Comparison of ENCODE assay signal across 9 mouse cellular contexts in genomic region chr7:127675391-127675811, GRCm38 (mm10). TPM values are rescaled to one million over a fixed set of nuclear protein-coding genes. Genes with fewer than 3 reads are reported as not detected.
A peak's percentile ranks its signal among the peaks of the same experiment; 100 is the strongest.
DNase-seq lines count a peak whose midpoint lies in the region; ATAC-seq and TF ChIP-seq lines count a peak whose summit lies in the region.
"Had no signal": no experiment of that assay in that cellular context is flagged by ENCODE, and none has a peak within 500 bp of the region (broad histone marks: within the 10 kb centered on the region; RNA-seq: fewer than 3 reads in every experiment).

No protein-coding gene starts in this region.

- 74% methylated on average over 9 of the region's 9 CpGs for WGBS in heart, embryonic 12.5 days
- 76% methylated on average over 9 of the region's 9 CpGs for WGBS in limb, embryonic 12.5 days
- WGBS in stomach, postnatal 0 days, result 70% methylated on average over 9 of the region's 9 CpGs

- H3K4me3 ChIP-seq in heart, embryonic 12.5 days, result no peak overlapping the region
- H3K4me3 ChIP-seq in limb, embryonic 12.5 days (replicated peaks), result no peak overlapping the region
- no peak overlapping the region for H3K4me3 ChIP-seq in stomach, postnatal 0 days (ENCODE audit: low read depth, low read length)

- no peak for TF ChIP-seq EP300 in stomach, postnatal 0 days (optimal IDR thresholded peaks at IDR 0.05)

- no peaks in the 10 kb centered on the region for H3K36me3 ChIP-seq in heart, embryonic 12.5 days
- peaks cover 18% of the 10 kb centered on the region for H3K36me3 ChIP-seq in limb, embryonic 12.5 days
- H3K36me3 ChIP-seq in stomach, postnatal 0 days (ENCODE audit: control insufficient read depth, insufficient read depth, low read length), result no peaks in the 10 kb centered on the region

- TF ChIP-seq CTCF in stomach, postnatal 0 days (IDR thresholded peaks at IDR 0.05; ENCODE audit: low read depth), result no peak

- ATAC-seq in heart, embryonic 12.5 days (ENCODE audit: insufficient number of reproducible peaks, low FRiP score), result peak; percentile 18; the same call in 1 of the 2 replicates
- peak; percentile 38; the same call in 1 of the 2 replicates for ATAC-seq in limb, embryonic 12.5 days (ENCODE audit: insufficient number of reproducible peaks, insufficient read depth, low FRiP score, low TSS enrichment, low read depth)
- ATAC-seq in stomach, postnatal 0 days (ENCODE audit: low FRiP score, low TSS enrichment), result peak; percentile 56; the same call in 1 of the 2 replicates

- H3K4me1 ChIP-seq in heart, embryonic 12.5 days (replicated peaks), result peaks cover 5% of the 10 kb centered on the region; the same call in 1 of the 2 replicates
- no peaks in the 10 kb centered on the region for H3K4me1 ChIP-seq in limb, embryonic 12.5 days (replicated peaks)
- H3K4me1 ChIP-seq in stomach, postnatal 0 days (replicated peaks; ENCODE audit: control insufficient read depth, insufficient read depth), result no peaks in the 10 kb centered on the region

- H3K27me3 ChIP-seq in heart, embryonic 12.5 days (replicated peaks), result no peaks in the 10 kb centered on the region
- no peaks in the 10 kb centered on the region for H3K27me3 ChIP-seq in limb, embryonic 12.5 days
- H3K27me3 ChIP-seq in stomach, postnatal 0 days (ENCODE audit: control insufficient read depth, insufficient read depth, low read length), result no peaks in the 10 kb centered on the region

- H3K27ac ChIP-seq in heart, embryonic 12.5 days (ENCODE audit: poor library complexity, severe bottlenecking), result no peak overlapping the region
- peak overlapping the region; percentile 26; the same call in 1 of the 2 replicates for H3K27ac ChIP-seq in limb, embryonic 12.5 days
- H3K27ac ChIP-seq in stomach, postnatal 0 days (replicated peaks), result peak overlapping the region; percentile 56; the same call in 1 of the 2 replicates

- no peak overlapping the region for H3K9ac ChIP-seq in heart, embryonic 12.5 days
- no peak overlapping the region; the same call in 1 of the 2 replicates for H3K9ac ChIP-seq in limb, embryonic 12.5 days (replicated peaks)
- H3K9ac ChIP-seq in stomach, postnatal 0 days (ENCODE audit: low read length), result no peak overlapping the region

- no peak for DNase-seq in heart, adult 18-20 months
- peak; percentile 42 for DNase-seq in urinary bladder, postnatal 14 days (ENCODE audit: low spot score)
- no peak for DNase-seq in urinary bladder, postnatal 25 days (ENCODE audit: low spot score)
- no peak for DNase-seq in stomach, postnatal 0 days (ENCODE audit: low spot score)
- no peak for DNase-seq in Muller cell, postnatal 12 days (ENCODE audit: inconsistent ontology term)
- DNase-seq in lung, adult 18-20 months, result no peak

- no peak overlapping the region for H3K4me2 ChIP-seq in heart, embryonic 12.5 days
- no peak overlapping the region for H3K4me2 ChIP-seq in limb, embryonic 12.5 days
- no peak overlapping the region for H3K4me2 ChIP-seq in stomach, postnatal 0 days (replicated peaks; ENCODE audit: low read depth)

- no peaks in the 10 kb centered on the region for H3K9me3 ChIP-seq in heart, embryonic 12.5 days (replicated peaks)
- peaks cover 4% of the 10 kb centered on the region; the same call in 1 of the 2 replicates for H3K9me3 ChIP-seq in limb, embryonic 12.5 days
- no peaks in the 10 kb centered on the region for H3K9me3 ChIP-seq in stomach, postnatal 0 days (ENCODE audit: control insufficient read depth, low read length)

RNA-seq across cellular contexts. Expression of gene Bcl7c, which starts 33.3 kb away (rescaled TPM):
- polyA plus RNA-seq in heart, embryonic 12.5 days (2016; fragmentation: Nextera tagmentation; extraction: Ambion mirVana), result 43.3 and 49.5 TPM in 2 replicates
- 10 to 100 TPM; 34.1 to 35.4 TPM for total RNA-seq in heart, adult 18-20 months (2021)
- 120 and 127 TPM in 2 replicates for polyA plus RNA-seq in limb, embryonic 12.5 days (2016; fragmentation: Nextera tagmentation; extraction: Ambion mirVana)
- 42.2 and 46.8 TPM in 2 replicates for polyA plus RNA-seq in stomach, postnatal 0 days (2015; fragmentation: Nextera tagmentation; extraction: Ambion mirVana)

RNA-seq across cellular contexts. Expression of gene Ctf1, which starts 37.1 kb away (rescaled TPM):
- 4.3 and 5.1 TPM in 2 replicates for polyA plus RNA-seq in heart, embryonic 12.5 days (2016; fragmentation: Nextera tagmentation; extraction: Ambion mirVana)
- 1 to 10 TPM; 8.8 to 9.7 TPM for total RNA-seq in heart, adult 18-20 months (2021)
- 29.3 and 30.0 TPM in 2 replicates for polyA plus RNA-seq in limb, embryonic 12.5 days (2016; fragmentation: Nextera tagmentation; extraction: Ambion mirVana)
- polyA plus RNA-seq in stomach, postnatal 0 days (2015; fragmentation: Nextera tagmentation; extraction: Ambion mirVana), result 13.4 and 14.5 TPM in 2 replicates

RNA-seq across cellular contexts. Expression of gene Ctf2, which starts 56.6 kb away (rescaled TPM):
- polyA plus RNA-seq in heart, embryonic 12.5 days (2016; fragmentation: Nextera tagmentation; extraction: Ambion mirVana), result 0.10 TPM in 1 of 2 replicates, not detected in the other
- total RNA-seq in heart, adult 18-20 months (2021), result not detected
- 0.36 and 0.60 TPM in 2 replicates for polyA plus RNA-seq in limb, embryonic 12.5 days (2016; fragmentation: Nextera tagmentation; extraction: Ambion mirVana)
- polyA plus RNA-seq in stomach, postnatal 0 days (2015; fragmentation: Nextera tagmentation; extraction: Ambion mirVana), result 0.08 and 0.13 TPM in 2 replicates
- total RNA-seq: hematopoietic stem cell, adult 5-6 weeks had no signal

RNA-seq across cellular contexts. Expression of gene Zfp629, which starts 59.8 kb away (rescaled TPM):
- polyA plus RNA-seq in heart, embryonic 12.5 days (2016; fragmentation: Nextera tagmentation; extraction: Ambion mirVana), result 12.7 and 13.7 TPM in 2 replicates
- 10 to 100 TPM; 16.5 TPM for total RNA-seq in heart, adult 18-20 months (2021)
- 26.1 and 30.1 TPM in 2 replicates for polyA plus RNA-seq in limb, embryonic 12.5 days (2016; fragmentation: Nextera tagmentation; extraction: Ambion mirVana)
- 3.6 and 3.7 TPM in 2 replicates for polyA plus RNA-seq in stomach, postnatal 0 days (2015; fragmentation: Nextera tagmentation; extraction: Ambion mirVana)
